Mouse (Mus musculus) thymus, adult 2 months (tissue): ENCODE results near the gene Trim28.

ENCODE experiments used
- CTCF ChIP-seq: fragments of 200-500 bp; IDR thresholded peaks from 2 replicates; pipeline ENCODE4 v1.5.1; 2012; ENCODE audit warnings: mild to moderate bottlenecking, control low read depth, low read length, moderate library complexity, borderline replicate concordance; ENCODE audit not compliant: control insufficient read depth, poor library complexity, insufficient read depth; ENCODE audit errors: extremely low read depth
- POLR2A ChIP-seq: fragments of 200-500 bp; IDR thresholded peaks from 2 replicates; pipeline ENCODE4 v1.6.1; 2012; ENCODE audit warnings: mild to moderate bottlenecking, low read length, control low read depth, moderate library complexity; ENCODE audit not compliant: control insufficient read depth, poor library complexity, insufficient read depth; ENCODE audit errors: extremely low read depth

DNA sequence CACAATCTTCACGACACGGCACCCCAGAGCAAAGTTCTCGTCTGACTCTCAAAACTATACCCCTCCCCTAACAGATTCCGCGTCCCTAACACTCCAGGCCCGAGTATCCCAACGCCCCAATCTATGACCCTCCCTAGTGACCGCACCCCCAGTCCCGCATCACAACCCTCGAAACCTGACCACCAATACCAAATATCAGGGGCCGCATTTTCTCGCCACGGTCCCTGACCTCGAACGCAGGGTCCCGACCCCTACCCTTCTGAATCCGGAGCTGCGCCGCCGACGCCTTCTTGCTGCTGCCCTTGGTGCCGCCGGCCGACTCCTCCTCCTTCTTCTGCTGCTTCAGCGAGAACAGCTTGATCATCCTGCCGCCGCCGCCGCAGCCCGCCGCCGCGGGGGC lies 38.5 kb downstream of the Trim28 start:
- TF ChIP-seq CTCF = no peak
- TF ChIP-seq POLR2A = no peak
